Mouse (Mus musculus) kidney, postnatal 0 days (tissue): ENCODE results near the gene Hils1. TPM values are rescaled to one million over a fixed set of nuclear protein-coding genes. Genes with fewer than 3 reads are reported as not detected.

Experiments used
- ATAC-seq: fragments of 200-750 bp; cut with Nextera tagmentation; replicated peaks from 2 replicates; pipeline ENCODE4 v1.8.0; 2017; ENCODE audit warnings: low read depth, moderate number of reproducible peaks, moderate TSS enrichment, moderate library complexity; ENCODE audit not compliant: low FRiP score
- DNase-seq: peaks from one replicate; pipeline ENCODE4 v3.0.0-alpha.2; 2016; ENCODE audit warnings: low spot score
- H3K27ac ChIP-seq: fragments of 300-500 bp; sonication (generic); 2 replicates; pipeline ENCODE4 v1.5.1; 2014; ENCODE audit warnings: mild to moderate bottlenecking
- H3K27me3 ChIP-seq: fragments of 300-500 bp; sonication (generic); 2 replicates; pipeline ENCODE4 v1.6.1; 2014; ENCODE audit warnings: low read length, mixed read lengths; ENCODE audit not compliant: insufficient read depth
- H3K36me3 ChIP-seq: fragments of 300-500 bp; sonication (generic); 2 replicates; pipeline ENCODE4 v1.6.1; 2014; ENCODE audit warnings: low read length, mixed read lengths; ENCODE audit not compliant: insufficient read depth
- H3K4me1 ChIP-seq: fragments of 300-500 bp; sonication (generic); replicated peaks from 2 replicates; pipeline ENCODE4 v1.6.1; 2014; ENCODE audit warnings: antibody characterized with exemption, low read length, mixed read lengths; ENCODE audit not compliant: insufficient read depth
- H3K4me2 ChIP-seq: fragments of 300-500 bp; sonication (generic); 2 replicates; pipeline ENCODE4 v1.6.1; 2014; ENCODE audit warnings: mild to moderate bottlenecking, low read length, moderate library complexity, mixed read lengths
- H3K4me3 ChIP-seq: fragments of 300-500 bp; sonication (generic); replicated peaks from 2 replicates; pipeline ENCODE4 v1.5.1; 2014; ENCODE audit warnings: low read depth, low read length
- H3K9ac ChIP-seq: fragments of 300-500 bp; sonication (generic); 2 replicates; pipeline ENCODE4 v1.6.1; 2014; ENCODE audit warnings: low read depth, low read length
- H3K9me3 ChIP-seq: fragments of 300-500 bp; sonication (generic); replicated peaks from 2 replicates; pipeline ENCODE4 v1.6.1; 2016; ENCODE audit warnings: low read length, inconsistent platforms, mixed read lengths
- CTCF ChIP-seq: IDR thresholded peaks from 2 replicates; pipeline ENCODE4 v1.5.1; 2016; ENCODE audit warnings: antibody characterized with exemption, low read depth, mild to moderate bottlenecking, moderate library complexity
- WGBS: fragments of 180-500 bp; shearing (Covaris S2); extraction: QIAGEN DNeasy Blood & Tissue Kit; methylation state at CpG from one replicate; pipeline ENCODE4 v1.1.7; 2014; 5-methylcytosine and 5-hydroxymethylcytosine counted together
- polyA plus RNA-seq: library from polyadenylated mRNA; unstranded; fragments of >200 nt; fragmentation: Nextera tagmentation; extraction: Ambion mirVana; gene quantifications from 2 replicates; pipeline ENCODE4 v1.2.1, GENCODE M21; 2015

The Hils1 gene
- polyA plus RNA-seq, 1 experiment from 2014 or later = not detected

DNA sequence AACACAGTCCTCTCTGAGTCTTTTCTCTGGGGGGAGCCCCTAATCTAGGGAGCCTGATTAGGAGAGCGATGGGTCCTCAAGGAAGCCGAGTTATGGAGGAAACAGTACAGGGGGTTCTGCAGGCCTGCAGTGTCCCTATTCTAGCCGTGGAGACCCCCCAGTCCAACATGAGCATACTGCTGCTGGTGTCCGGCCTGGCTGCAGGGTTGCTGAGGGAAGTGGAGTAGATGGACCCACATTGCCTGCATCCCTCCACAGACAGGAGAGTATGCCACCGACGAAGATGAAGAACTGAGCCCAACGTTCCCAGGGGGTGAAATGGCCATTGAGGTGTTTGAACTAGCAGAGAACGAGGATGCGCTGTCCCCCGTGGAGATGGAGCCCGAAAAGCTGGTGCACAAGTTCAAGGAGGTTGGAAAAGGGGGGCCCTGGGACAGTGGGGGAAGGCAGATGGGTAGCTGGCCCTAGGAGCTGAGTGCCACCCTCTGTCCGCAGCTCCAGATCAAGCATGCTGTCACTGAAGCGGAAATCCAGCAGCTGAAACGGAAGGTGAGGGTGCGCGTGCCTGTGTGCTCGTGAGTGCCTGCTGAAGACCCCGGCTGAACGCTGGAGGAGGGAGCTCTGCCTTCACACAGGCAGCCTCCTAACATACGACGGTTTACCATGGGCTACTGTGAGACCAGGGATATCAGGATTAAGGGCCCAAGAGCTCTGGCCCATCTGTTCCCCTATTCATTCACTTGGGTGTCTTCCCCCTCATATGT lies 34.4 kb downstream of the Hils1 start:
- Histone ChIP-seq H3K27ac (no peak overlapping the region), H3K27me3 (no peaks in the 10 kb centered on the region), H3K4me2 (no peak overlapping the region), H3K36me3 (peaks cover 45% of the 10 kb centered on the region), H3K9me3 (no peaks in the 10 kb centered on the region), H3K4me1 (peaks cover 9% of the 10 kb centered on the region; the same call in 1 of the 2 replicates), H3K9ac (no peak overlapping the region), H3K4me3 (no peak overlapping the region)
- 86% methylated on average over 21 of the region's 21 CpGs for WGBS
- no peak for TF ChIP-seq CTCF
- no peak for ATAC-seq
- DNase-seq = no peak

DNA sequence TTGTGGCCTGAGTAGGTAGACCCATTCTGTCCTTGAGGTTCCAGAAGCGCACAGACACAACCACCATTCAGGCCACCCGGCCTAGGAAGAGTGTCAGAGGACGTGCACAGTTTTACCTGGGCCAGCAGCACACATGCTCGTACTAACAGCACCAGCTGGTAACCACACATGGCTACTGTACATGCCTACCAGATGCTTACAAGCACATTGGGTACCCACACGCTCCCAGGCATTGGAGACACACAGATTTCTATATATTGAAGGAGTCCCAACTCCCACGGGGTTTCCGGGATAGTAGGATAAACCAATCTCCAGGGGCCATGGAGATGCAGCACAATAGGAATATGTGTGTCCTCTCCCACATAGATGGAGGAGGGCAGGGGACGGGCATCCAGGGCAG lies 35.3 kb downstream of the Hils1 start:
- Histone ChIP-seq H3K27ac (no peak overlapping the region), H3K4me1 (peaks cover 9% of the 10 kb centered on the region; the same call in 1 of the 2 replicates), H3K36me3 (peaks cover 40% of the 10 kb centered on the region), H3K9me3 (no peaks in the 10 kb centered on the region), H3K27me3 (no peaks in the 10 kb centered on the region), H3K4me2 (no peak overlapping the region), H3K9ac (no peak overlapping the region), H3K4me3 (no peak overlapping the region)
- ATAC-seq (no peak), DNase-seq (no peak)
- 96% methylated on average over 8 of the region's 8 CpGs for WGBS
- no peak for TF ChIP-seq CTCF

DNA sequence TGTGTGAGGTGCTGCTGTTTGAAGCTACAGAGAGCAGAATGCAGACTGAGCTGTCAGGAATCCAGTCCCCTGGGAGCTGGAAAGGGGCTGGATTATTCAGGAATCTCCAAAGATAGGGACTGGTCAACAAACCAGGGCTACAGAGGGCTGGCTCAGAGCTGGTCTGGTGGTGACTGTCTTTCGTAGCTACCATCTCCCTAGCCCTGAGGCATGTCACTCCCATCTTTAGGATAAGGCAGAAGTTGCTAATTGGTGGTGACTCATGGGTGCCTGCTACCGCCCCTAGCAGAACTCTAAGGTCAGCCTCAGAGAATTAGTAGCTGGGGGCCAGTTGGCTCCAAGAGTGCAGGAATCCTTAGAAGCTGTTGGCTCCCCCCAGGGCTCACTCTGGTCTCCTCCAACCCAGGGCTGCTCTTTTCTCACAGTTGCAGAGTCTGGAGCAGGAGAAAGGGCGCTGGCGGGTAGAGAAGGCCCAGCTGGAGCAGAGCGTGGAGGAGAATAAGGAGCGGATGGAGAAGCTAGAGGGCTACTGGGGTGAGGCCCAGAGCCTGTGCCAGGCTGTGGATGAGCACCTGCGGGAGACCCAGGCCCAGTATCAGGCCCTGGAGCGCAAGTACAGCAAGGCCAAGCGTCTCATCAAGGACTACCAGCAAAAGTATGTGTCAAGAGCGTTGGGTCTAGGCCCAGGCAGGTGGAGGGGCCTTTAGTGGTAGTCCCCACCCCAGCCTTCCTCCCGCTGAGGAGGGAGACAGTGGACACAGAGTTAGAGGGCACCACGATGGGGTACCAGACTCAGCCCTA lies 36.9 kb downstream of the Hils1 start:
- H3K4me3 ChIP-seq = no peak overlapping the region
- TF ChIP-seq CTCF = no peak
- ATAC-seq (no peak), DNase-seq (no peak)
- H3K36me3 ChIP-seq = peaks cover 26% of the 10 kb centered on the region
- H3K4me2 ChIP-seq = no peak overlapping the region
- H3K27me3 ChIP-seq = no peaks in the 10 kb centered on the region
- H3K9ac ChIP-seq = 0 out of 2 replicates have a peak overlapping the region, but pooled peaks have one; percentile 23
- peaks cover 20% of the 10 kb centered on the region for H3K4me1 ChIP-seq
- no peak overlapping the region for H3K27ac ChIP-seq
- WGBS = 82% methylated on average over 12 of the region's 12 CpGs
- no peaks in the 10 kb centered on the region for H3K9me3 ChIP-seq

DNA sequence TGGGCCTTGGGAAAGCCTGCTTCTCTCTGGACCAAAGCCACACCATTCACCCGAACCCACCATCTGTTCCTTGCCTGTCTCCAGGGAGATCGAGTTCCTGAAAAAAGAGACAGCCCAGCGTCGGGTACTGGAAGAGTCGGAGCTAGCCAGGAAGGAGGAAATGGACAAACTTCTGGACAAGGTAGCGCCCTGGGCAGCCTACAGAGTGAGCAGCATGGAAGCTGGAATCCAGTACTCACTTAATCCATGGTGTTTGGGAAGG lies 37.5 kb downstream of the Hils1 start:
- ATAC-seq (no peak), DNase-seq (no peak)
- Histone ChIP-seq H3K4me1 (peaks cover 21% of the 10 kb centered on the region), H3K27ac (no peak overlapping the region), H3K4me2 (no peak overlapping the region), H3K36me3 (peaks cover 20% of the 10 kb centered on the region), H3K9me3 (no peaks in the 10 kb centered on the region), H3K4me3 (no peak overlapping the region), H3K9ac (0 out of 2 replicates have a peak overlapping the region, but pooled peaks have one; percentile 23), H3K27me3 (no peaks in the 10 kb centered on the region)
- no peak for TF ChIP-seq CTCF
- 40% methylated on average over 6 of the region's 6 CpGs for WGBS

GRCm38 (mm10) chr11:95006038-95006437 lies 38.6 kb downstream of the Hils1 start:
- Histone ChIP-seq H3K4me3 (no peak overlapping the region), H3K9ac (no peak overlapping the region), H3K27ac (no peak overlapping the region), H3K4me2 (peak overlapping the region; percentile 71; the same call in 1 of the 2 replicates), H3K9me3 (no peaks in the 10 kb centered on the region), H3K4me1 (peaks cover 17% of the 10 kb centered on the region), H3K36me3 (peaks cover 19% of the 10 kb centered on the region), H3K27me3 (no peaks in the 10 kb centered on the region)
- DNase-seq = no peak
- 40% methylated on average over 4 of the region's 4 CpGs for WGBS
- no peak for ATAC-seq
- no peak for TF ChIP-seq CTCF

GRCm38 (mm10) chr11:95006525-95007219 lies 39.3 kb downstream of the Hils1 start:
- peak overlapping the region; percentile 36 for H3K4me3 ChIP-seq
- peak overlapping the region; percentile 71 for H3K4me2 ChIP-seq
- H3K27ac ChIP-seq = peak overlapping the region; percentile 58; the same call in 1 of the 2 replicates
- peaks cover 17% of the 10 kb centered on the region for H3K36me3 ChIP-seq
- WGBS = 2% methylated on average over 27 of the region's 27 CpGs
- H3K4me1 ChIP-seq = peaks cover 21% of the 10 kb centered on the region
- no peaks in the 10 kb centered on the region for H3K9me3 ChIP-seq
- H3K9ac ChIP-seq = peak overlapping the region; percentile 14; the same call in 1 of the 2 replicates
- no peak; the same call in 1 of the 2 replicates for TF ChIP-seq CTCF
- peak; percentile 86 for DNase-seq
- no peaks in the 10 kb centered on the region for H3K27me3 ChIP-seq
- 0 out of 2 replicates have a peak, but pooled peaks have one; percentile 26 for ATAC-seq
